Mouse (Mus musculus) Patski (cell line): ENCODE data around the gene Oasl2. TPM values are rescaled to one million over a fixed set of nuclear protein-coding genes. Genes with fewer than 3 reads are reported as not detected.
"Not testable (repeated sequence)": the region's sequence is repeated elsewhere in the genome, so short reads cannot be mapped to it uniquely, and the experiment has no call there.

ENCODE experiments used
- ATAC-seq: fragments of 100-300 bp; one replicate; pipeline ENCODE4 v1.8.0; 2021
- CTCF ChIA-PET: fragments of 350-600 bp; sonication (Branson Sonifier 250); formaldehyde crosslinking; loops from one replicate; lab custom pipeline; 2022; ENCODE audit warnings: inconsistent platforms; lab: Charles Lee
- POLR2A ChIA-PET: fragments of 350-600 bp; sonication (Branson Sonifier 250); formaldehyde crosslinking; loops from one replicate; lab custom pipeline; 2022; ENCODE audit warnings: antibody characterized with exemption, inconsistent platforms; lab: Charles Lee
- DNase-seq: peaks from one replicate; pipeline ENCODE4 v3.0.0-alpha.2; 2011; ENCODE audit warnings: low read depth, low spot score
- H3K27me3 ChIP-seq: fragments of 371-371 bp; one replicate; pipeline ENCODE4 v1.5.1; 2021
- CTCF ChIP-seq: fragments of 100-300 bp; IDR thresholded peaks from one replicate; pipeline ENCODE4 v1.5.1; 2021
- in situ Hi-C: fragments of 300-500 bp; cut with MboI; formaldehyde crosslinking; loops from 3 replicates; pipeline ENCODE4 v1.11.1; 2018; ENCODE audit warnings: low pct_unique_long_range_greater_than_20kb, mixed read lengths
- polyA plus RNA-seq: library from polyadenylated mRNA; unstranded; gene quantifications from one replicate; pipeline ENCODE4 v1.2.3, GENCODE M21; 2021

The Oasl2 gene
- polyA plus RNA-seq, result 1.6 TPM

- POLR2A ChIA-PET, result interaction anchor here (0.6 to 1.5 kb wide), 2 partner anchors 18 to 183 kb away, joined by 3 to 6 read pairs; no protein-coding TSS in a partner anchor
- in situ Hi-C loops, result no loop called here
These were observed at the start of gene Oasl2 for GRCm38 (mm10) chr5:114896688-114897373. Oasl2 (plus strand) TSS chr5:114896936.

GRCm38 (mm10) chr5:114851565-114852236 lies 45.0 kb upstream of the Oasl2 start:
- H3K27me3 ChIP-seq, result peaks cover 6% of the 10 kb centered on the region
- ChIA-PET POLR2A (no interaction called here), CTCF (no interaction called here)
- TF ChIP-seq CTCF, result no peak
- ATAC-seq (no peak), DNase-seq (no peak)
- in situ Hi-C loops, result loop anchor here (25.0 kb wide), 1 partner anchor 364 kb away; no protein-coding TSS in a partner anchor

More at GRCm38 (mm10) chr5:114896688-114897373, at the start of gene Oasl2:
- ATAC-seq, result no peak
- CTCF ChIA-PET, result no interaction called here
- DNase-seq, result no peak
- no peaks in the 10 kb centered on the region for H3K27me3 ChIP-seq
- TF ChIP-seq CTCF, result no peak

GRCm38 (mm10) chr5:114853364-114853763 lies 43.4 kb upstream of the Oasl2 start, which contains the start of gene 4930519G04Rik:
4930519G04Rik (plus strand) TSS chr5:114853664.
- in situ Hi-C loops, result loop anchor here (25.0 kb wide), 1 partner anchor 366 kb away; no protein-coding TSS in a partner anchor
- H3K27me3 ChIP-seq, POLR2A ChIA-PET, ATAC-seq, CTCF ChIA-PET, DNase-seq: not testable (repeated sequence)

GRCm38 (mm10) chr5:114858582-114858981 lies 38.2 kb upstream of the Oasl2 start, which contains the start of gene Gm9936:
Gm9936 (minus strand) TSS chr5:114858682.
- ATAC-seq (no peak), DNase-seq (no peak)
- ChIA-PET POLR2A (no interaction called here), CTCF (interaction anchor here (1.2 to 2.0 kb wide), 3 partner anchors 13 to 60 kb away, joined by 3 to 6 read pairs (median 4); no protein-coding TSS in a partner anchor)
- H3K27me3 ChIP-seq, result peaks cover 7% of the 10 kb centered on the region
- TF ChIP-seq CTCF, result no peak
- in situ Hi-C loops, result loop anchor here (25.0 kb wide), 1 partner anchor 371 kb away; no protein-coding TSS in a partner anchor

- TF ChIP-seq CTCF, result peak; percentile 76
- H3K27me3 ChIP-seq, result peaks cover 7% of the 10 kb centered on the region
- ATAC-seq (no peak), DNase-seq (no peak)
- in situ Hi-C loops, result loop anchor here (25.0 kb wide), 1 partner anchor 372 kb away; no protein-coding TSS in a partner anchor
- CTCF ChIA-PET, result interaction anchor here (1.2 to 2.0 kb wide), 3 partner anchors 12 to 60 kb away, joined by 3 to 6 read pairs (median 4); no protein-coding TSS in a partner anchor
- POLR2A ChIA-PET, result interaction anchor here (0.6 to 0.7 kb wide), 2 partner anchors 43 to 174 kb away, joined by 3 to 4 read pairs; no protein-coding TSS in a partner anchor
These were observed 37.5 kb upstream of the Oasl2 start for GRCm38 (mm10) chr5:114859253-114859652.

- ChIA-PET POLR2A (no interaction called here), CTCF (no interaction called here)
- DNase-seq, result no peak
- peaks cover 8% of the 10 kb centered on the region for H3K27me3 ChIP-seq
- in situ Hi-C loops, result loop anchor here (25.0 kb wide), 1 partner anchor 374 kb away; no protein-coding TSS in a partner anchor
- TF ChIP-seq CTCF, result no peak
- ATAC-seq, result no peak
These were observed 35.0 kb upstream of the Oasl2 start for GRCm38 (mm10) chr5:114861730-114862129.

- POLR2A ChIA-PET, result no interaction called here
- DNase-seq (no peak), ATAC-seq (no peak)
- peaks cover 5% of the 10 kb centered on the region for H3K27me3 ChIP-seq
- CTCF ChIA-PET, result no interaction called here
- in situ Hi-C loops, result loop anchor here (25.0 kb wide), 1 partner anchor 378 kb away; no protein-coding TSS in a partner anchor
- TF ChIP-seq CTCF, result no peak
These were observed 31.9 kb upstream of the Oasl2 start for GRCm38 (mm10) chr5:114864813-114865212.

GRCm38 (mm10) chr5:114865279-114865678 lies 31.5 kb upstream of the Oasl2 start:
- CTCF ChIA-PET, result no interaction called here

GRCm38 (mm10) chr5:114875858-114876257 lies 20.9 kb upstream of the Oasl2 start:
- TF ChIP-seq CTCF, result no peak
- ChIA-PET POLR2A (no interaction called here), CTCF (no interaction called here)
- DNase-seq (no peak), ATAC-seq (no peak)
- in situ Hi-C loops, result no loop called here
- H3K27me3 ChIP-seq, result peaks cover 5% of the 10 kb centered on the region

More at GRCm38 (mm10) chr5:114865279-114865678, 31.5 kb upstream of the Oasl2 start:
- POLR2A ChIA-PET, result interaction anchor here (0.6 kb wide), 1 partner anchor 333 kb away, joined by 6 read pairs; no protein-coding TSS in a partner anchor
- TF ChIP-seq CTCF, result no peak
- DNase-seq, result no peak
- no peak for ATAC-seq
- peaks cover 5% of the 10 kb centered on the region for H3K27me3 ChIP-seq
- in situ Hi-C loops, result loop anchor here (25.0 kb wide), 1 partner anchor 378 kb away; no protein-coding TSS in a partner anchor

- ATAC-seq (no peak), DNase-seq (no peak)
- ChIA-PET CTCF (no interaction called here), POLR2A (no interaction called here)
- H3K27me3 ChIP-seq, result peaks cover 4% of the 10 kb centered on the region
- in situ Hi-C loops, result no loop called here
- no peak for TF ChIP-seq CTCF
These were observed 20.4 kb upstream of the Oasl2 start for GRCm38 (mm10) chr5:114876331-114876730.
